Mouse (Mus musculus) heart, embryonic 11.5 days (tissue): Measurements from ENCODE around the gene Gm8138. TPM values are rescaled to one million over a fixed set of nuclear protein-coding genes. Genes with fewer than 3 reads are reported as not detected.
"Not testable (repeated sequence)": the region's sequence is repeated elsewhere in the genome, so short reads cannot be mapped to it uniquely, and the experiment has no call there.

Experiments used
- ATAC-seq: fragments of 200-750 bp; cut with Nextera tagmentation; replicated peaks from 2 replicates; pipeline ENCODE4 v1.8.0; 2017; ENCODE audit warnings: moderate library complexity; ENCODE audit not compliant: insufficient number of reproducible peaks, low FRiP score, low TSS enrichment
- H3K27ac ChIP-seq: fragments of 300-500 bp; sonication (generic); 2 replicates; pipeline ENCODE4 v1.5.1; 2014; ENCODE audit warnings: mild to moderate bottlenecking, low read depth, low read length
- H3K27me3 ChIP-seq: fragments of 300-500 bp; sonication (generic); 2 replicates; pipeline ENCODE4 v1.6.1; 2014; ENCODE audit warnings: mild to moderate bottlenecking, low read length, mixed read lengths; ENCODE audit not compliant: control insufficient read depth, insufficient read depth
- H3K36me3 ChIP-seq: fragments of 300-500 bp; sonication (generic); 2 replicates; pipeline ENCODE4 v1.6.1; 2014; ENCODE audit warnings: mild to moderate bottlenecking, low read length, moderate library complexity, mixed read lengths; ENCODE audit not compliant: control insufficient read depth, insufficient read depth
- H3K4me1 ChIP-seq: fragments of 300-500 bp; sonication (generic); 2 replicates; pipeline ENCODE4 v1.6.1; 2014; ENCODE audit warnings: low read length; ENCODE audit not compliant: control insufficient read depth, insufficient read depth
- H3K4me2 ChIP-seq: fragments of 300-500 bp; sonication (generic); 2 replicates; pipeline ENCODE4 v1.6.1; 2014; ENCODE audit warnings: mild to moderate bottlenecking, moderate library complexity
- H3K4me3 ChIP-seq: fragments of 300-500 bp; sonication (generic); 2 replicates; pipeline ENCODE4 v1.5.1; 2014; ENCODE audit warnings: low read depth, low read length
- H3K9ac ChIP-seq: fragments of 300-500 bp; sonication (generic); 2 replicates; pipeline ENCODE4 v1.6.1; 2014; ENCODE audit warnings: mild to moderate bottlenecking, low read depth, low read length, moderate library complexity
- H3K9me3 ChIP-seq: fragments of 300-500 bp; sonication (generic); replicated peaks from 2 replicates; pipeline ENCODE4 v1.6.1; 2016; ENCODE audit warnings: low read length; ENCODE audit not compliant: control insufficient read depth
- WGBS: fragments of 180-500 bp; shearing (Covaris S2); extraction: QIAGEN DNeasy Blood & Tissue Kit; methylation state at CpG from one replicate; pipeline ENCODE4 v1.1.7; 2014; ENCODE audit not compliant: insufficient replicate concordance; 5-methylcytosine and 5-hydroxymethylcytosine counted together
- polyA plus RNA-seq: library from polyadenylated mRNA; unstranded; fragments of >200 nt; fragmentation: Nextera tagmentation; extraction: Ambion mirVana; gene quantifications from 2 replicates; pipeline ENCODE4 v1.2.1, GENCODE M21; 2014

Gm8138 gene
- polyA plus RNA-seq = not detected in 2 replicates

DNA sequence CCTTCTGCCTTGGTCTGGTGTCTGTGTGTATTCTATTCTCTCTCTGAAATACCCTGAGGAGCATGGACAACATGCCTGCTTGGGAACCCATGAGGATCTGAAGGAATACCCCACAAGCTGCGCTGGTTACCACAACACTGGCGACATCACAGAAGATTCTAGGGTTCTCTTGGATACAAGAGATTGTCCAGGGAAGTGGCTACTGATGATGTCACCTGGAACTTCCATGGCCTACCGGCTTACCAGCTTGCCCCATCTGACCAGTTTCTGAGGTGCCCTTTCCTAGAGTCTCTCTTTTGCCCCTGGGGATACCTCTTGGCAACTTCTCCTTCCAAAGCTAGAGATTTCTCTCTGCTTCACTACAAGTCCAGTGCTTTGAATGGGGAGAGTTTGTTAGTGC lies at the start of gene Gm8138:
Gene Gm8138, minus strand, starts transcription at position 101 of the 400 bp plus-strand sequence.
- H3K4me2 ChIP-seq, ATAC-seq: not testable (repeated sequence)
- WGBS = no CpG with 5 or more reads among the region's 3 CpGs

DNA sequence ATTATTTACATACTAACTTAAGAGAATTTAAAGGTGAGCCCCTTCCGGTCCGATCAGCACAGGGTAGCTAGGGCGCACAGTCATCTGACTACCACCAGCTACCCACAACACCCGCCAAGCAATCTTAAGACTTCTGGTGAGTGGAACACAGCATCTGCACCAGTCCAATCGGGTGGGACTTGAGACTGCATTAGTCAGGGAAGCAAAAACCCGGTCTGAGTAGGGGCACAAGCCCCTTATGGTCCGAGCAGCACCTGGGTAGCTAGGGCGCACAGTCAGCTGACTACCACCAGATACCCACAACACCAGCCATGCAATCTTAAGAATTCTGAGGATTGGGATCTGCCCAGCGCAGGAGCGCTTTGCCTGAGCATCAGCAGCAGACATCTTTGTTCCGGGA lies 54.4 kb downstream of the Gm8138 start:
- WGBS = 76% methylated on average over 11 of the region's 11 CpGs
- not testable (repeated sequence) for H3K27me3 ChIP-seq, H3K4me1 ChIP-seq, H3K27ac ChIP-seq, H3K9ac ChIP-seq, ATAC-seq, H3K9me3 ChIP-seq, H3K36me3 ChIP-seq, H3K4me2 ChIP-seq, H3K4me3 ChIP-seq

More for the DNA sequence above, at the start of gene Gm8138:
- not testable (repeated sequence) for H3K4me3 ChIP-seq, H3K27me3 ChIP-seq, H3K4me1 ChIP-seq, H3K27ac ChIP-seq, H3K9ac ChIP-seq, H3K36me3 ChIP-seq, H3K9me3 ChIP-seq

Other genes with a start within 250 kb of the Gm8138 start
- not detected in 2 replicates for gene Gm7233, start 236.5 kb downstream of the Gm8138 start, polyA plus RNA-seq
- not detected in 2 replicates for gene Gm8122, start 181.0 kb downstream of the Gm8138 start, polyA plus RNA-seq
- not detected in 2 replicates for gene Gm8126, start 157.7 kb downstream of the Gm8138 start, polyA plus RNA-seq
- gene Gm9732, start 141.3 kb downstream of the Gm8138 start, polyA plus RNA-seq = not detected in 2 replicates
- gene Gm8127, start 122.5 kb downstream of the Gm8138 start, polyA plus RNA-seq = not detected in 2 replicates
- gene 1700001F09Rik, start 68.5 kb downstream of the Gm8138 start, polyA plus RNA-seq = not detected in 2 replicates
- not detected in 2 replicates for gene Gm5799, start 127.2 kb upstream of the Gm8138 start, polyA plus RNA-seq
- not detected in 2 replicates for gene Gm17654, start 162.8 kb upstream of the Gm8138 start, polyA plus RNA-seq
- gene Gm10375, start 191.7 kb upstream of the Gm8138 start, polyA plus RNA-seq = not detected in 2 replicates